Mouse (Mus musculus) MEL (cell line): ENCODE results near the gene Pik3ip1.

Source experiments
- CTCF ChIP-seq, 3 experiments: IDR thresholded peaks in 2 of 3; conservative IDR thresholded peaks in 1 of 3; 2 replicates each; pipeline ENCODE4 v1.5.1; 2011 to 2012; ENCODE audit warnings: low read length in 3 of 3, low read depth in 2 of 3, mild to moderate bottlenecking in 2 of 3, improper control_type of control experiment in 1 of 3, inconsistent platforms in 1 of 3, mixed read lengths in 1 of 3, moderate library complexity in 1 of 3; ENCODE audit not compliant: control insufficient read depth in 1 of 3, insufficient read depth in 1 of 3, poor library complexity in 1 of 3, severe bottlenecking in 1 of 3
- MAX ChIP-seq: IDR thresholded peaks from 2 replicates; pipeline ENCODE4 v1.6.1; 2011; ENCODE audit warnings: low read length, improper control_type of control experiment

DNA sequence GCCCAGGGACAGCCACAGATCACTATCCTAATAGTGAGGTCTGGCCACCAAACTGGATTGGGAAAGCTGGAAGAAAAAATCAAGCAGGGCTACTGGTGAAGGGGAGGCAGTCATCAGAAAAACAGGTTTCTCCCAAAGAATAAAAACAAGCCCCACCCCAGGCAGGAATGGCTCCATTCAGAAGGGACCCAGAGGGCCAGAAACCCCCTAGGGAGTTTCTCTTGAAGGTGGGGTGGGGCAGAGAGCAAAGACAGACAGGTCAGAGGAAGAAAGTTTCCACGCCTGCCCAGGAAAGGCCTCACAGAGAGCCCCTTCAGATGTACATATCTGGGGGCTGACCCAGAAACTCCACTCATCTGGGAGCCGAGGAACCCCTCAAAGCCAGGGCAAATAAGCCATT is 40.0 kb downstream of the Pik3ip1 start:
- TF ChIP-seq MAX = no peak
- TF ChIP-seq CTCF (IDR thresholded peaks at IDR 0.05 in 2 of 3, conservative IDR thresholded peaks at IDR 0.05 in 1 of 3; ENCODE audit: control insufficient read depth in 1 of 3, insufficient read depth in 1 of 3, low read depth in 2 of 3, low read length in 3 of 3, poor library complexity in 1 of 3, severe bottlenecking in 1 of 3) = no peak
